Mouse (Mus musculus): ENCODE results near the gene Pdzd2. TPM values are rescaled to one million over a fixed set of nuclear protein-coding genes. Genes with fewer than 3 reads are reported as not detected.

Gene Pdzd2
- polyA plus RNA-seq, 1 experiment, result 4.2 TPM

DNA sequence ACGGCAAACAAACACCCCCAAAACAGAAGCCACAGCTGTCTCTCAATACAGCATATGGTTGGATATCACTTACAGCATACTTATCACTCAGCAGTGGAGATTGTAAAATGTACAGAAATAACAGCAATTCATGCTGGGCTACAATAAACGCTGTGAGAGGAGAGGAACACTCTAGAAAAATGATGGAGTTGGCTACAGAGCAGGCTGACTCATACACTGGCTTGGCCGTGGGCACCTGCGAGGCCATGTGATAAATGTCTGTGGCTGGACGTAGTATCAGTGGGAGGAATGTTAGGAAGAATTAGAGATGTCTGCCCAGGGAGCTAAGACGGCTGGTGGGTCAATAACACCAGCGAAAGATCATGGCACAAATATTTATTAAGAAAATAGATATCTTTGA is 308.0 kb downstream of the Pdzd2 start:
- no peak for TF ChIP-seq CTCF (IDR thresholded peaks at IDR 0.05; ENCODE audit: borderline replicate concordance, control insufficient read depth, extremely low read depth, insufficient read depth, low read length, poor library complexity)
- TF ChIP-seq POLR2A (IDR thresholded peaks at IDR 0.05; ENCODE audit: control insufficient read depth, extremely low read depth, insufficient read depth, low read length, poor library complexity), result no peak
- H3K27ac ChIP-seq (ENCODE audit: control insufficient read depth, insufficient read depth, low read length), result no peak overlapping the region
- H3K4me1 ChIP-seq (replicated peaks; ENCODE audit: control insufficient read depth, insufficient read depth, low read length), result peaks cover 26% of the 10 kb centered on the region
- 92% methylated on average over 7 of the region's 7 CpGs for WGBS
- no peaks in the 10 kb centered on the region for H3K36me3 ChIP-seq (ENCODE audit: control insufficient read depth, insufficient read depth, low read length)
- no peak overlapping the region for H3K4me3 ChIP-seq (ENCODE audit: control insufficient read depth, insufficient read depth, low read length)
- no peak for DNase-seq
- no peaks in the 10 kb centered on the region for H3K27me3 ChIP-seq (ENCODE audit: control insufficient read depth, insufficient read depth, low read length)

DNA sequence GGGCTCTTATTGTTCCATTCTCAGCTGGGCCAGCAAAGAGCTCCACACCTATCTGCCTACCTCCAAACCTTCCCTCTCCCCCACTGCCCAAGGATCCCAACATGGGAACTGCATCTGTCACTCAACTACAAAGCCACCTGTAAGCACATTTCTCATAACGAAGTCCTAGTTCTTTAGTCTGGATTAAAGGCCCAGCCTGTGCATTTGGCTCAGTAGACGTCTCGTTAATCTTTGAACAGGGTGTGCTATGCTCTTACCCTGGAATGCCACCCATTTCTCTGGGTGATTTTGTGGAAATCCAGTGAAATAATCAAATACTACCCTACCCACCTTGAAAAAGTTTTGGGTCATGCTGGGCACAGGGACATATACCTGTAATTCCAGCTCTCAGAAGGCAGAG is 308.5 kb downstream of the Pdzd2 start:
- H3K27ac ChIP-seq (ENCODE audit: control insufficient read depth, insufficient read depth, low read length), result no peak overlapping the region
- no peak for DNase-seq
- WGBS, result 95% methylated on average over 3 of the region's 3 CpGs
- H3K4me3 ChIP-seq (ENCODE audit: control insufficient read depth, insufficient read depth, low read length), result no peak overlapping the region
- no peaks in the 10 kb centered on the region for H3K36me3 ChIP-seq (ENCODE audit: control insufficient read depth, insufficient read depth, low read length)
- TF ChIP-seq CTCF (IDR thresholded peaks at IDR 0.05; ENCODE audit: borderline replicate concordance, control insufficient read depth, extremely low read depth, insufficient read depth, low read length, poor library complexity) (no peak), POLR2A (IDR thresholded peaks at IDR 0.05; ENCODE audit: control insufficient read depth, extremely low read depth, insufficient read depth, low read length, poor library complexity) (no peak)
- peaks cover 21% of the 10 kb centered on the region for H3K4me1 ChIP-seq (replicated peaks; ENCODE audit: control insufficient read depth, insufficient read depth, low read length)
- H3K27me3 ChIP-seq (ENCODE audit: control insufficient read depth, insufficient read depth, low read length), result no peaks in the 10 kb centered on the region

DNA sequence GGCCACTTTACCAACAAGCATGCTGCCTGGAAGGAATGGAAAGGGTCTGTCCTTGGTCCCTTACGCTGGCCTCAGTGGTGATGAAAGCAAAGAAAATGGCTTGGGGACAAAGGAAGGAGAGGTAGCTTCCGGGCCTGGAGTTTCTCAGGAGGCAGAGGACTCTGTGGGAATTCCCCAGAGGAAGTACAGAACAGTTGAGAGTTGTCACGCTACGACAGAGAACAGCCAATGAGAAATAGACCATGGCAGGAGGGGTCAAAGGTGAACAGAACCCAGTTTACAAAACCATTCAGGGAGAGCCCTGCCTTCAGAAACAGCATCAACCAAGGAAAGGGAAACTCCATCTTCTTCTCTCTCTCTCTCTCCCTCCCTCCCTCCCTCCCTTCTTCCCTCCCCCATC is 309.1 kb downstream of the Pdzd2 start:
- no peak overlapping the region for H3K4me3 ChIP-seq (ENCODE audit: control insufficient read depth, insufficient read depth, low read length)

DNA sequence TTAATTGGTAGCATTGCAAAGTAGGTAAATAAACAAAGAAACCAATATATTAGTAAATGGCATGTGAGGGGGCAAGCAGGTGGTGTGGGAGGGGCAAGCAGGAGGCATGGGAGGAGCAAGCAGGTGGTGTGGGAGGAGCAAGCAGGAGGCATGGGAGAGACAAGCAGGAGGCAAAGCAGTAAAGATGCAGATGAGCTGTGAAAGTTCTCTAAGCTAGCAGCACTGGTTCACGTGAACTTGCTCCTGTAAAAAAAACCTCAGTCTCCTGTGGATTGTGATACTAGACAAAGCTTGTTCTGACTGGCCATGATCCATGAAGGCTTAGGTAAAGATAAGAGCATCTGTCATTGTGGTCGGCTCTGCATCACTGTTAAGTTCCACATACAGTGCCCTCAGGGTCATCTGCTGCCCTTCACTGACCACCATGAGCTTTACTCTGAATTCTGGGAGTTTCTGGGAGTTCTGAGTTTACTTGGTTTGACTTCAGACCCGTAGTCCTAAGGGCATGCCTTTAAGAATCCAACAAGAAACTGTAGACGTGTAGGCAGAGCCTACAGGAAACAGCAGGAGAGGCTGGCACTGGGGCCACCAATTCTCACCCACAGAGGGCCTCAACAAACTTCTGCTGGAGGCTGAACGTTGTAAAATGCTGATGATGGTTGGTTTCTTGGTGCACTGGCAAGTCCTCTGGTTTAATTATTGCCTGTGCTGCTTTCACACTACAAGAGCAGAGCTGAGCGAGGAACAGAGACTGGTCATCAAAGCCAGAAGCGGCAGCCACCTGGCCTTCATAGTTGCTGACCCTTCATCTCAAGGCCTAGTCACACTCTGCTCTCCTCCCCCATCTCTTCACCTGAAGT is 309.9 kb downstream of the Pdzd2 start:
- Histone ChIP-seq H3K27me3 (ENCODE audit: control insufficient read depth, insufficient read depth, low read length) (no peaks in the 10 kb centered on the region), H3K27ac (ENCODE audit: control insufficient read depth, insufficient read depth, low read length) (no peak overlapping the region), H3K4me3 (ENCODE audit: control insufficient read depth, insufficient read depth, low read length) (no peak overlapping the region), H3K4me1 (replicated peaks; ENCODE audit: control insufficient read depth, insufficient read depth, low read length) (peaks cover 17% of the 10 kb centered on the region), H3K36me3 (ENCODE audit: control insufficient read depth, insufficient read depth, low read length) (no peaks in the 10 kb centered on the region)
- no peak for DNase-seq
- WGBS, result 52% methylated on average over 7 of the region's 7 CpGs
- TF ChIP-seq POLR2A (IDR thresholded peaks at IDR 0.05; ENCODE audit: control insufficient read depth, extremely low read depth, insufficient read depth, low read length, poor library complexity) (no peak), CTCF (IDR thresholded peaks at IDR 0.05; ENCODE audit: borderline replicate concordance, control insufficient read depth, extremely low read depth, insufficient read depth, low read length, poor library complexity) (no peak)

More for the DNA sequence above, 309.1 kb downstream of the Pdzd2 start:
- DNase-seq, result no peak
- no peak for TF ChIP-seq CTCF (IDR thresholded peaks at IDR 0.05; ENCODE audit: borderline replicate concordance, control insufficient read depth, extremely low read depth, insufficient read depth, low read length, poor library complexity)
- TF ChIP-seq POLR2A (IDR thresholded peaks at IDR 0.05; ENCODE audit: control insufficient read depth, extremely low read depth, insufficient read depth, low read length, poor library complexity), result no peak
- 91% methylated on average over 4 of the region's 4 CpGs for WGBS
- H3K36me3 ChIP-seq (ENCODE audit: control insufficient read depth, insufficient read depth, low read length), result no peaks in the 10 kb centered on the region
- H3K4me1 ChIP-seq (replicated peaks; ENCODE audit: control insufficient read depth, insufficient read depth, low read length), result peaks cover 18% of the 10 kb centered on the region
- no peak overlapping the region for H3K27ac ChIP-seq (ENCODE audit: control insufficient read depth, insufficient read depth, low read length)
- H3K27me3 ChIP-seq (ENCODE audit: control insufficient read depth, insufficient read depth, low read length), result no peaks in the 10 kb centered on the region

DNA sequence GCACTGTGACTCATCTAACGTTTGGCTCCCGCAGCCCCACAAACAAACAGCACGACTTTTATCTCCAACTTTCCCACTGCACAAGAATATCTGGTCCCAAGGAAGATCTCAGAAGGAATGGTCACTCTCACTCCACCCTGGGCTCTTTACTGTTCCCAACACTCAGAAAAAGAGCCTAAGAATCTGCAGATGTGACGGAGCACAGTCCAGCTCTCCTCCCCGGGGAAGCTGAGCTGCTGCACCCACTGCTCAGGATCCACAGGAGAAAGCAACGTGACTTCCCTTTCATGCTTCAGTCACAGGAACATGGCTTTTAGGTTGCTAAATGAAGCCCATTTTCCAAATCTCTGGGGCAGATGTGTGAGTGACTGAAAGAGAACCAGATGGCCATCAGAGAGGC is 311.9 kb downstream of the Pdzd2 start:
- no peak for DNase-seq
- no peak overlapping the region for H3K27ac ChIP-seq (ENCODE audit: control insufficient read depth, insufficient read depth, low read length)

DNA sequence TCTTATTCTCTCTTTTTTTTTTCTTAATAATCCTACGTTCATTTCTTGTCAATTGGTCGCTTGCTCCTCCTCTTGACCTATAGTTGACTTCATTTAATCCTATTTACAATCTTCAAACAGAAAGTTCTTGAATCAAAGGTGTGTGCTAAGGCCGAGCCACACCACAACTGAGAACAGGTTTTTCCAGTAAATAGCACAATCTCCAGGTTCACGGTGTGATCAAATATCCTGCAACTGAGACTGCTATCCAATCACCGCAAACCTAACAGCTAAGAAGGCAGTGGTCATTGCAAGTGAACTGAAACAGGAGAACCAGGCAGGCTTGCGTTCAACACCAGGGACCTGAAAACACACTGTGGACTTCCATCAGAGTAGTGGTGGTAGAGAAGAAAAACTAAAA is 313.4 kb downstream of the Pdzd2 start:
- Histone ChIP-seq H3K27ac (ENCODE audit: control insufficient read depth, insufficient read depth, low read length) (no peak overlapping the region), H3K36me3 (ENCODE audit: control insufficient read depth, insufficient read depth, low read length) (no peaks in the 10 kb centered on the region), H3K27me3 (ENCODE audit: control insufficient read depth, insufficient read depth, low read length) (no peaks in the 10 kb centered on the region), H3K4me3 (ENCODE audit: control insufficient read depth, insufficient read depth, low read length) (no peak overlapping the region), H3K4me1 (replicated peaks; ENCODE audit: control insufficient read depth, insufficient read depth, low read length) (peaks cover 9% of the 10 kb centered on the region)
- DNase-seq, result no peak
- WGBS, result 93% methylated on average over 6 of the region's 6 CpGs
- TF ChIP-seq POLR2A (IDR thresholded peaks at IDR 0.05; ENCODE audit: control insufficient read depth, extremely low read depth, insufficient read depth, low read length, poor library complexity) (no peak), CTCF (IDR thresholded peaks at IDR 0.05; ENCODE audit: borderline replicate concordance, control insufficient read depth, extremely low read depth, insufficient read depth, low read length, poor library complexity) (no peak)

More for the DNA sequence above, 311.9 kb downstream of the Pdzd2 start:
- H3K4me3 ChIP-seq (ENCODE audit: control insufficient read depth, insufficient read depth, low read length), result no peak overlapping the region
- peaks cover 11% of the 10 kb centered on the region for H3K4me1 ChIP-seq (replicated peaks; ENCODE audit: control insufficient read depth, insufficient read depth, low read length)
- WGBS, result 95% methylated on average over 6 of the region's 6 CpGs
- H3K36me3 ChIP-seq (ENCODE audit: control insufficient read depth, insufficient read depth, low read length), result no peaks in the 10 kb centered on the region
- H3K27me3 ChIP-seq (ENCODE audit: control insufficient read depth, insufficient read depth, low read length), result no peaks in the 10 kb centered on the region
- TF ChIP-seq POLR2A (IDR thresholded peaks at IDR 0.05; ENCODE audit: control insufficient read depth, extremely low read depth, insufficient read depth, low read length, poor library complexity), result no peak
- TF ChIP-seq CTCF (IDR thresholded peaks at IDR 0.05; ENCODE audit: borderline replicate concordance, control insufficient read depth, extremely low read depth, insufficient read depth, low read length, poor library complexity), result no peak
